Mouse (Mus musculus) hindbrain, embryonic 15.5 days (tissue): ENCODE data around the gene P2ry12. TPM values are rescaled to one million over a fixed set of nuclear protein-coding genes. Genes with fewer than 3 reads are reported as not detected.

Experiments used
- ATAC-seq: fragments of 200-750 bp; cut with Nextera tagmentation; 2 replicates; pipeline ENCODE4 v1.8.0; 2017; ENCODE audit warnings: low read depth, moderate number of reproducible peaks, moderate TSS enrichment; ENCODE audit not compliant: low FRiP score
- H3K27ac ChIP-seq: fragments of 300-500 bp; sonication (generic); replicated peaks from 2 replicates; pipeline ENCODE4 v1.5.1; 2015; ENCODE audit warnings: mild to moderate bottlenecking, inconsistent platforms
- H3K27me3 ChIP-seq: fragments of 300-500 bp; sonication (generic); 2 replicates; pipeline ENCODE4 v1.6.1; 2015; ENCODE audit warnings: control low read depth, inconsistent platforms
- H3K36me3 ChIP-seq: fragments of 300-500 bp; sonication (generic); 2 replicates; pipeline ENCODE4 v1.6.1; 2015; ENCODE audit warnings: control low read depth, inconsistent platforms
- H3K4me1 ChIP-seq: fragments of 300-500 bp; sonication (generic); replicated peaks from 2 replicates; pipeline ENCODE4 v1.6.1; 2015; ENCODE audit warnings: control low read depth, inconsistent platforms
- H3K4me2 ChIP-seq: fragments of 300-500 bp; sonication (generic); 2 replicates; pipeline ENCODE4 v1.6.1; 2015; ENCODE audit warnings: moderate library complexity, mild to moderate bottlenecking, inconsistent platforms
- H3K4me3 ChIP-seq: fragments of 300-500 bp; sonication (generic); 2 replicates; pipeline ENCODE4 v1.5.1; 2015; ENCODE audit warnings: mild to moderate bottlenecking, inconsistent platforms
- H3K9ac ChIP-seq: fragments of 300-500 bp; sonication (generic); 2 replicates; pipeline ENCODE4 v1.6.1; 2015; ENCODE audit warnings: inconsistent platforms
- H3K9me3 ChIP-seq: fragments of 300-500 bp; sonication (generic); 2 replicates; pipeline ENCODE4 v1.6.1; 2016; ENCODE audit warnings: control low read depth, inconsistent platforms
- WGBS: fragments of 180-500 bp; shearing (Covaris S2); methylation state at CpG from one replicate; pipeline ENCODE4 v1.1.7; 2015; 5-methylcytosine and 5-hydroxymethylcytosine counted together
- polyA plus RNA-seq: library from polyadenylated mRNA; unstranded; fragments of >200 nt; fragmentation: Nextera tagmentation; extraction: Ambion mirVana; gene quantifications from 2 replicates; pipeline ENCODE4 v1.2.1, GENCODE M21; 2015

Gene P2ry12
- polyA plus RNA-seq, 1 experiment from 2014 or later: 8.4 TPM

DNA sequence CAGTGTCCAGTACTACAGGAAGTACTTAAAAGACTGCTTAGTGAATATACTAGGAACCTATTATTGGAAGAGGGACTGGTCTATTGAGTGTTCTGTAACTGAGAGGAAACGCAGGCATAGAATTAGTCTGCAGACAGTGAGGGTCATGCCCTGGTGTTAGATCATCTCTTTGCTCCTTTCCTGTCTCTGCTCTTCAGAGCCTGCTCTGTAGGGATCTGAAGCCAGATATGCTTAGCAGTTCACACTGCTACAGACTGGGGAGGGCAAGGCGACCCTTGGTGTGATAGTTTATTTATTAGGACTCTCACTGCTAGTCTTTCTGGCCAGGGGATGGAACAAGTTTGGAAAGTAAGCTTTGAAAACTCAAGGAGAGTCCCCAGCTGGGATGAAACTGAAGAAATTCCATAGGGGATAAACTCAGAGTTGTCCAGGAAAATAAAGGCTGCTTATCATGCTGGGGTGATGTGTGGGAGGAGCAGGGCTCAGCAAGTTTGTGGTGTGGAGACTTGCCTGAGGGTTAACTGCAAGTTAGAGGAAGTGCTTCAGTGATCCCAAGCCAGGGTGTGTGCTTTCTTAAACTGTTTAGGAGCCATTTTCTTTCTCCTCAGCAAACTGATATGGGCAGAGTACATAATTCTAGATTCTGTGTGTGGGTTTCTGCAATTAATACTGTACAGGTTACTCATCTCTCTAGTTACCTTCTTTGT, 92.6 kb downstream of the P2ry12 start:
- no peak overlapping the region for H3K27ac ChIP-seq
- H3K4me2 ChIP-seq: no peak overlapping the region
- H3K27me3 ChIP-seq: no peaks in the 10 kb centered on the region
- no peak for ATAC-seq
- H3K9ac ChIP-seq: no peak overlapping the region
- WGBS: 75% methylated on average over 2 of the region's 2 CpGs
- no peaks in the 10 kb centered on the region for H3K36me3 ChIP-seq
- no peaks in the 10 kb centered on the region for H3K9me3 ChIP-seq
- no peak overlapping the region for H3K4me3 ChIP-seq
- no peaks in the 10 kb centered on the region for H3K4me1 ChIP-seq

- no peaks in the 10 kb centered on the region for H3K9me3 ChIP-seq
- no peaks in the 10 kb centered on the region for H3K36me3 ChIP-seq
- H3K27ac ChIP-seq: no peak overlapping the region
These were observed 93.5 kb downstream of the P2ry12 start for GRCm38 (mm10) chr3:59169215-59169614.

DNA sequence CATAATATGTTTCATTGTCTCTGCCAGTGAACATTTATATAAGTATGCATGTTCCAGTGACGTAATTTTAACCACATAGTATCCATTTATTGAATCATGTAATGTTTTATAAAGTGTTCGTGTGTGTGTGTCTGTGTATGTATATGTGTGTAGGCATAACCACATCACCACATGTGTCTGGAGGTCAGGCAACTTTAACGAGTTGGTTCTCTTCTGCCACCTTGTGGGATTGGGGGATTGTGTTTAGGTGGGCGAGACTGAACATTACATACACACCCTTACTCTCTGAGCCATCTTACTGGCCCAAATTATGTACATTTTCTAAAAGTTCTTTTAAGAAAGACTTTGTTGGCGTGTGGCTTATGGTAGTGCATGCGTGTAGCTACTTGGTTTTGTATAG, 94.2 kb downstream of the P2ry12 start:
- H3K4me1 ChIP-seq: no peaks in the 10 kb centered on the region
- no peaks in the 10 kb centered on the region for H3K9me3 ChIP-seq
- no peak overlapping the region for H3K4me2 ChIP-seq
- no peak for ATAC-seq
- no peak overlapping the region for H3K4me3 ChIP-seq
- H3K36me3 ChIP-seq: no peaks in the 10 kb centered on the region
- H3K9ac ChIP-seq: no peak overlapping the region
- H3K27me3 ChIP-seq: no peaks in the 10 kb centered on the region
- 91% methylated on average over 6 of the region's 6 CpGs for WGBS
- no peak overlapping the region for H3K27ac ChIP-seq

More at GRCm38 (mm10) chr3:59169215-59169614, 93.5 kb downstream of the P2ry12 start:
- no peaks in the 10 kb centered on the region for H3K4me1 ChIP-seq
- no peak overlapping the region for H3K4me3 ChIP-seq
- H3K27me3 ChIP-seq: no peaks in the 10 kb centered on the region
- H3K4me2 ChIP-seq: no peak overlapping the region
- ATAC-seq: no peak
- H3K9ac ChIP-seq: no peak overlapping the region
- 72% methylated on average over 4 of the region's 4 CpGs for WGBS

GRCm38 (mm10) chr3:59167417-59168054, 95.1 kb downstream of the P2ry12 start:
- Histone ChIP-seq H3K9me3 (no peaks in the 10 kb centered on the region), H3K4me2 (no peak overlapping the region), H3K27me3 (no peaks in the 10 kb centered on the region), H3K9ac (no peak overlapping the region), H3K27ac (no peak overlapping the region), H3K4me1 (no peaks in the 10 kb centered on the region), H3K4me3 (no peak overlapping the region), H3K36me3 (no peaks in the 10 kb centered on the region)
- no peak for ATAC-seq
- 81% methylated on average over 2 of the region's 2 CpGs for WGBS

Other genes starting within 250 kb of the P2ry12 start
- gene Gpr171, start 161.1 kb downstream of the P2ry12 start, polyA plus RNA-seq: 0.89 and 1.2 TPM in 2 replicates
- gene P2ry14, start 109.3 kb downstream of the P2ry12 start, polyA plus RNA-seq: 3.3 and 3.8 TPM in 2 replicates
- 0.09 and 0.14 TPM in 2 replicates for gene Gpr87, start 67.8 kb downstream of the P2ry12 start, polyA plus RNA-seq
- 1.5 and 1.7 TPM in 2 replicates for gene P2ry13, start 52.0 kb downstream of the P2ry12 start, polyA plus RNA-seq
- gene Igsf10, start 81.5 kb upstream of the P2ry12 start, polyA plus RNA-seq: 2.6 and 4.4 TPM in 2 replicates